Mouse (Mus musculus) midbrain, embryonic 16.5 days (tissue): ENCODE data around the gene Pde8b. TPM values are rescaled to one million over a fixed set of nuclear protein-coding genes. Genes with fewer than 3 reads are reported as not detected.

Experiments
- ATAC-seq: fragments of 200-750 bp; cut with Nextera tagmentation; 2 replicates; pipeline ENCODE4 v1.8.0; 2017; ENCODE audit warnings: moderate TSS enrichment
- H3K27ac ChIP-seq: fragments of 300-500 bp; sonication (generic); 2 replicates; pipeline ENCODE4 v1.5.1; 2014; ENCODE audit warnings: mild to moderate bottlenecking, low read length, mixed read lengths
- H3K27me3 ChIP-seq: fragments of 300-500 bp; sonication (generic); 2 replicates; pipeline ENCODE4 v1.6.1; 2014; ENCODE audit warnings: low read depth, low read length, mixed read lengths; ENCODE audit not compliant: control insufficient read depth, insufficient read depth
- H3K36me3 ChIP-seq: fragments of 300-500 bp; sonication (generic); 2 replicates; pipeline ENCODE4 v1.6.1; 2014; ENCODE audit warnings: mild to moderate bottlenecking, low read length, moderate library complexity, mixed read lengths; ENCODE audit not compliant: control insufficient read depth, insufficient read depth
- H3K4me1 ChIP-seq: fragments of 300-500 bp; sonication (generic); 2 replicates; pipeline ENCODE4 v1.6.1; 2014; ENCODE audit warnings: mild to moderate bottlenecking, low read length, mixed read lengths; ENCODE audit not compliant: control insufficient read depth, insufficient read depth
- H3K4me2 ChIP-seq: fragments of 300-500 bp; sonication (generic); 2 replicates; pipeline ENCODE4 v1.6.1; 2014; ENCODE audit warnings: mild to moderate bottlenecking, low read length, mixed read lengths
- H3K4me3 ChIP-seq: fragments of 300-500 bp; sonication (generic); 2 replicates; pipeline ENCODE4 v1.5.1; 2014; ENCODE audit warnings: low read depth, mild to moderate bottlenecking, low read length, moderate library complexity, mixed read lengths
- H3K9ac ChIP-seq: fragments of 300-500 bp; sonication (generic); 2 replicates; pipeline ENCODE4 v1.6.1; 2014; ENCODE audit warnings: low read depth, low read length, mixed read lengths
- H3K9me3 ChIP-seq: fragments of 300-500 bp; sonication (generic); replicated peaks from 2 replicates; pipeline ENCODE4 v1.6.1; 2014; ENCODE audit warnings: mild to moderate bottlenecking, low read length, mixed read lengths; ENCODE audit not compliant: control insufficient read depth, poor library complexity, severe bottlenecking
- WGBS: fragments of 180-500 bp; shearing (Covaris S2); extraction: QIAGEN DNeasy Blood & Tissue Kit; methylation state at CpG from one replicate; pipeline ENCODE4 v1.1.7; 2014; 5-methylcytosine and 5-hydroxymethylcytosine counted together
- polyA plus RNA-seq: library from polyadenylated mRNA; unstranded; fragments of >200 nt; fragmentation: Nextera tagmentation; extraction: Ambion mirVana; gene quantifications from 2 replicates; pipeline ENCODE4 v1.2.1, GENCODE M21; 2015

The Pde8b gene
- polyA plus RNA-seq, 1 experiment from 2014 or later, result 11.0 TPM

DNA sequence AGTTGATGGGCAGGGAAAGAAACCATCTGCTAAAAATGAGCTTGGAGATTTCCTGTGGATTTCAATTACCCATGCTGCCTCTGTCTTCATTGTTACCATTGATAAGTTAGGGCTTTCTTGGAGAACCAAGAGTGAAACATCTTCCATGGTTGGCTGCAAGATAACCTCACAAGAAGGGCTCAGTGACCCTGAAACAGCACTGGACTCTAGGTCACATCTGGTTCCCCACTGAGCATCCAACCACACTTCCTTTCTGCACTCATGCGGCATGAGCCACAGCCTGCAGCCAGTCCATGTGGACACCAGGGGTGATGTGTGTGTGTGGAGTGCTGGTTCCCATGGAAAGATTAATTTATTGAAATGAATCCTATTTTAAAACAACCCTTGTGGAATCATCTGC, 119.1 kb downstream of the Pde8b start:
- no peaks in the 10 kb centered on the region for H3K4me1 ChIP-seq
- H3K27me3 ChIP-seq, result no peaks in the 10 kb centered on the region
- no peaks in the 10 kb centered on the region for H3K36me3 ChIP-seq
- no peak for ATAC-seq
- H3K27ac ChIP-seq, result no peak overlapping the region
- 21% methylated on average over 1 of the region's 1 CpGs for WGBS
- no peaks in the 10 kb centered on the region for H3K9me3 ChIP-seq
- H3K4me2 ChIP-seq, result no peak overlapping the region
- H3K4me3 ChIP-seq, result no peak overlapping the region
- H3K9ac ChIP-seq, result no peak overlapping the region

DNA sequence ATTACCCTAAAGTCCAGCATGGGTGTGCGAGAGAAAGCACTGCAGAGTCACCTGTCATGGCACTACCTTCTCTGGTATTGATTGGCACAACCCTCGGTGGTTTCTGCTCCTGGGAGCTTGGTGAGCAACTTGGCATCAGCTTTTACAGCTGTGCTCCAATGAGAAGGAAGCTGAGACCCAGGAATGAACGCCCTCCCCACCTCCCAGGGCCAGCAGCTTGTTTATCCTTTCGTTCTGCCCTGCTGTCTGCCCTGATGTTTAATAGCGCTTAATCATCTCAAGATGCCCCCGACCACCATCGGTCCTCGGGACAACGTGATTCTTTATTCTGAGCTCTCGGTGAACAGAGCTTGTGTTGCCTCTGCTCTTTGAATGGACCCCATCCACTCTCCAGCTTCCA, 122.8 kb downstream of the Pde8b start:
- WGBS, result 86% methylated on average over 10 of the region's 10 CpGs
- H3K9me3 ChIP-seq, result no peaks in the 10 kb centered on the region
- H3K4me3 ChIP-seq, result no peak overlapping the region
- no peak overlapping the region for H3K4me2 ChIP-seq
- no peaks in the 10 kb centered on the region for H3K4me1 ChIP-seq
- H3K27ac ChIP-seq, result no peak overlapping the region
- H3K36me3 ChIP-seq, result no peaks in the 10 kb centered on the region
- no peak overlapping the region for H3K9ac ChIP-seq
- ATAC-seq, result no peak
- no peaks in the 10 kb centered on the region for H3K27me3 ChIP-seq

DNA sequence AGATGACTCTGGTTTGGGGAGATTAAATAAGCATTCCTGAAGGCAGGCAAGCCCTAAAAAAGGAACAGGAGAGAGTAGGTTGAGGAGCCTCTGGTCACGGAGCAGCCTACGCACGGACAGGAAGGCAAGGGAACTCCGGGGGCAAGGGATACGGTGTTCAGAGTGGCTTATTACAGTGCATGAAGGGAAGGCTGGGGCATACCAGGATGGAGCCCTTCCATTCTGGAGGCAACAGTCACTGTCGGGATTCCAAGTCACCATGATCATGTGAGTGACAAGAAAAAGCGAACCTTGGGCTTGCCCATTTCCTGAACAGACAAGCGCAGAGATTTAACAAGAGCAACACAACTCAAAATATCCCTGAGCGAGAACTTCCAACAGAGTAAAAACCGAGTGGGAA, 123.3 kb downstream of the Pde8b start:
- no peaks in the 10 kb centered on the region for H3K9me3 ChIP-seq
- no peaks in the 10 kb centered on the region for H3K27me3 ChIP-seq
- H3K4me3 ChIP-seq, result no peak overlapping the region
- no peak for ATAC-seq
- no peak overlapping the region for H3K9ac ChIP-seq
- no peaks in the 10 kb centered on the region for H3K4me1 ChIP-seq
- no peaks in the 10 kb centered on the region for H3K36me3 ChIP-seq
- no peak overlapping the region for H3K4me2 ChIP-seq
- no peak overlapping the region for H3K27ac ChIP-seq
- 92% methylated on average over 10 of the region's 10 CpGs for WGBS

DNA sequence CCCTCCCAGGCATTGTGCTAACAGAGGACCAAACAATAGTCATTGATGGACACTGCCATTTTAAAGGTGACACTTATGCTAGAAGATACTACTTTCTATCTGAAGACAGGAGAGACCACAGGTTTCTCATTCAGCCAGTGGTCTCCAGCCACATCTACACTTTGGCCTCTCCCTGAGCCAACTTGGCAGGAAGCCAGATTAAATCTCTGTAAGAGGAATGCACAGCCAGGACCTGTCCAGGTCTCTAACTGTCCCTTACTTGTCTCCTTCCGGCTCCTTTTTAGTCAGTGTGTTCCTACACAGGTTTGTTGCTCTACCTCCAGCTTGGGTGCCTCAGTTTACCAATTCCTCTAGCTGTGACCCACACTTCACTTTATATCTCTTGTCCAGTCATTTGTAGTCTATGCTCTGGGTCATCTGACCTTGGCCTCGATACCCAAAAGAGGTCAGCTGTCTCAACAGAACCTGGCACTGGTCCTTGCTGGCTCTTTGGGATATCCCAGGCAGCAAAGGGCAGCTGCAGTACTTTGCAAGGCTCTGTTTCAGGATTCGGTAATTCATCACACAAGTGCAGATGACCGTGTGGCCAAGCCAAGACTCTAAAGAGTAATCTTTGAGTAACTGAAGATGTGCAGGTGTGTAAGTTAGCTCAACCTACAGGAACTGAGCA, 124.5 kb downstream of the Pde8b start:
- H3K4me3 ChIP-seq, result no peak overlapping the region
- no peaks in the 10 kb centered on the region for H3K4me1 ChIP-seq
- WGBS, result 90% methylated on average over 4 of the region's 4 CpGs
- no peaks in the 10 kb centered on the region for H3K9me3 ChIP-seq
- no peak for ATAC-seq
- H3K27ac ChIP-seq, result no peak overlapping the region
- no peaks in the 10 kb centered on the region for H3K27me3 ChIP-seq
- H3K36me3 ChIP-seq, result no peaks in the 10 kb centered on the region
- H3K4me2 ChIP-seq, result no peak overlapping the region
- no peak overlapping the region for H3K9ac ChIP-seq

DNA sequence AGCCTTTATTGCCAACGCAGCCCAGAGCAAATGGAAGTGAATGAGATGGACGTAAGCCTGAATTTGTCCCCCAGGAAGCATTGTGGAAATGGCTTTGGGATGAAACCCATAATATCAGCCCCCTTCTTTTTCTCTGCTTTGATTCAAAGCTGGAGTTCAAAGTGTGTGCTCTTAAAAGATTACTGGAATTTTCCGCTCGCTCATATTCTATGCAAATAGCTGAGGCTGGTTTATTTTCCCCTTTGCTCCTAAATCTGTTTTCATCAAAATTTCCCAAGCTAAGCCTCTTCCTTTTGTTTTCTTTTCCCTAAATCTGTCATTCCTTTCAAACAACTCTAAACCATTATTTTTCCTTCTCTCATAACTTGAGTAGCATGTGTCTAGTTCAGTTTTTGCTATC, 129.6 kb downstream of the Pde8b start:
- no peak overlapping the region for H3K4me3 ChIP-seq
- H3K9ac ChIP-seq, result no peak overlapping the region
- no peak overlapping the region for H3K27ac ChIP-seq
- H3K27me3 ChIP-seq, result no peaks in the 10 kb centered on the region
- H3K4me1 ChIP-seq, result no peaks in the 10 kb centered on the region
- WGBS, result 73% methylated on average over 4 of the region's 4 CpGs
- no peak for ATAC-seq
- no peaks in the 10 kb centered on the region for H3K9me3 ChIP-seq
- no peaks in the 10 kb centered on the region for H3K36me3 ChIP-seq
- H3K4me2 ChIP-seq, result no peak overlapping the region

DNA sequence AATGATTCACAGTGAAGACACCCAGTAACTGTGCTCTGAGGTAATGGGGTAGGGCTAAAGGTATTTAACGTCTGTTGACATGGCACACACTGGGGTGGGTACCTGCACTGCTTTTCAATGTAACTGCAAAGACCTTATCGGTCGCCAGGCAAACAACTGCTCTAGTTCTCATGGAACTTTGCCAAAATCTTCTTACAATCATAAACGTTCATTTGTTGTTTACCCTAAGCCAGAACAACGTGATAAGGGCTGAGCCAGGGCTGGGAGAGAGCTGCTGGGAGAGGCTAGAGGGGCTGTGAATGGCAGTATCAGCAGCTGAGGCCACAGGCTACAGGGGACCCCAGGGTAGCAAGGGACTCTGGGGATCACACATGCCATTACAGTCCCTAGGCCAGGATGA, 136.4 kb downstream of the Pde8b start:
- no peaks in the 10 kb centered on the region for H3K36me3 ChIP-seq
- no peak overlapping the region for H3K9ac ChIP-seq
- H3K4me2 ChIP-seq, result no peak overlapping the region
- ATAC-seq, result no peak
- H3K4me3 ChIP-seq, result no peak overlapping the region
- no peaks in the 10 kb centered on the region for H3K27me3 ChIP-seq
- H3K27ac ChIP-seq, result no peak overlapping the region
- no peaks in the 10 kb centered on the region for H3K9me3 ChIP-seq
- 62% methylated on average over 5 of the region's 5 CpGs for WGBS
- no peaks in the 10 kb centered on the region for H3K4me1 ChIP-seq

DNA sequence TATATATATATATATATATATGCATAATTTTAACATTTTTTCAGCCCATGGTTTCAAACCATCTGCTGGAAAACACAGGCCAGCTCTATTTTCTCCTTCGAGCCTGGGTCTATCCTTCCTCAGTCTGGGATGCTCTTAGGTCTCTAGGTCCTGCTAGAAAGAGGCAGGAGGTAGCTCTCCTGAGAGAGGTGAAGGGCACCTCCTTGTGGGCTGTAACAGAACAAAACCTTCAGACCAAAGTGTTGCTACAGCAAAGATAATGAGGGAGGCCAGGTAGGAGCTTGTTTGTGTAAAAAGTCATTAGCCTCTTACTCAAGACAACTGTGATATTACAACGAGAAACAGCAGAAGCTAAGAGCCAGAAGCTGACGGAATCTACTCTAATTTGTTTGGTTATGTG, 140.6 kb downstream of the Pde8b start:
- Histone ChIP-seq H3K27me3 (no peaks in the 10 kb centered on the region), H3K9ac (no peak overlapping the region), H3K4me1 (no peaks in the 10 kb centered on the region), H3K4me3 (no peak overlapping the region), H3K9me3 (no peaks in the 10 kb centered on the region), H3K36me3 (no peaks in the 10 kb centered on the region), H3K4me2 (no peak overlapping the region), H3K27ac (no peak overlapping the region)
- no peak for ATAC-seq
- WGBS, result 86% methylated on average over 3 of the region's 3 CpGs

DNA sequence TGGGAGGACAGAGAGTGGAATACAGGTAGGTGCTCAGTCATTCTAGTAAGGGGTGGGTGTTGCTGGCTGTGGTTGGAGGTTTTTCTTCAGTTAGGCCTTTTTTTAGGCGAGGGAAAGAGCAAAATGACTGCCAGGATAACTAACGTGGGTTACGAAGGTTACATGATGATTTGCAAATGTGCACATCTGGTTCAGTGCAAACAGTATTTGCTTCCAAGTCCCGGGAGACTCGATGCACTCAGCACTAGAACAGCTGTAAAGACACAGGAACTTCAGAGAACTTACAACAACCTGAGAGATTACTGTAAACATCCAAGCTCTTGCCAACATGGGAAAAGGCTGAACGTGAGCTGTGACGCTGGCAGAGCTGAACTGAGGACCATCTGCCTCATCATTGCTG, 142.1 kb downstream of the Pde8b start:
- Histone ChIP-seq H3K4me3 (no peak overlapping the region), H3K36me3 (no peaks in the 10 kb centered on the region), H3K27me3 (no peaks in the 10 kb centered on the region), H3K9ac (no peak overlapping the region), H3K4me2 (no peak overlapping the region), H3K9me3 (no peaks in the 10 kb centered on the region), H3K4me1 (no peaks in the 10 kb centered on the region), H3K27ac (no peak overlapping the region)
- WGBS, result 82% methylated on average over 7 of the region's 7 CpGs
- ATAC-seq, result no peak

DNA sequence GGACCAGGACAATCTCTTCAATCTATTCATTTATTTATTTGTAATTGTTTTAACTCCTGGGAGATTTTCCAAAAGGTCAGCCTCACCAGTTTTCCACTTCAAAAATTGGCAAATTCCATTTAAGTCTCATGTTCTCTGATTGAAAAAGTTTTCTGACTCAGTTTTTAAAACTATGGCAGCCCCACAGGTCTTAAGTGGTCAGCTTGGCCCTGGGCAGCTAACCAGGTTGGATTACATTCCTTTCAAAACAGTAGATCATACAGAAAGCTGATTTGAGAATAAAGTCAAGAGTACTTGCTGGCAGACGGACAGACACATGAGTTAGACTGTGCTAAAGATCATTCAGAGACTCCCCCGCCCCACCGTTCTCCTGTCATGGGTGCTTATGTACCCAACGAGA, 145.3 kb downstream of the Pde8b start:
- no peak overlapping the region for H3K4me3 ChIP-seq
- no peaks in the 10 kb centered on the region for H3K27me3 ChIP-seq
- no peaks in the 10 kb centered on the region for H3K36me3 ChIP-seq
- no peak overlapping the region for H3K4me2 ChIP-seq
- 38% methylated on average over 4 of the region's 4 CpGs for WGBS
- H3K9me3 ChIP-seq, result no peaks in the 10 kb centered on the region
- H3K9ac ChIP-seq, result no peak overlapping the region
- H3K4me1 ChIP-seq, result no peaks in the 10 kb centered on the region
- H3K27ac ChIP-seq, result no peak overlapping the region
- ATAC-seq, result no peak
